ENCODE assay signal across 8 mouse cellular contexts in genomic region chr1:155086893-155087292, GRCm38 (mm10). TPM values are rescaled to one million over a fixed set of nuclear protein-coding genes. Genes with fewer than 3 reads are reported as not detected.
DNase-seq lines count a peak whose midpoint lies in the region.

No protein-coding gene starts in this region.

- intact Hi-C loops in left cerebral cortex, postnatal 14 days (cut with DNase I): no loop called here

- peak; percentile 48 to 77 for DNase-seq in frontal cortex, adult 2 months (ENCODE audit: extremely low spot score in 1 of 2, low spot score in 1 of 2)
- no peak for DNase-seq in frontal cortex, postnatal 10 days (ENCODE audit: low spot score in 2 of 2)
- peak; percentile 63 for DNase-seq in right cerebral cortex, postnatal 25 days
- no peak for DNase-seq in right cerebral cortex, postnatal 10 days (ENCODE audit: low spot score in 2 of 2)
- peak; percentile 42 to 55 for DNase-seq in left cerebral cortex, postnatal 14 days (ENCODE audit: low spot score in 2 of 2)
- DNase-seq in telencephalon, adult 2 months (ENCODE audit: low read depth, low spot score): peak; percentile 88
- DNase-seq in gastrocnemius, postnatal 25 days: no peak
- no peak for DNase-seq in layer of hippocampus, adult 11-12 months (ENCODE audit: low spot score)

RNA-seq across cellular contexts. Expression of gene Ier5, which starts 12.5 kb away (rescaled TPM):
- 33.2 and 37.6 TPM in 2 replicates for polyA plus RNA-seq in frontal cortex, adult 2 months (2012; rRNA removed)
- 10 to 100 TPM; 36.8 to 37.1 TPM for total RNA-seq in left cerebral cortex, postnatal 14 days (2021)
- total RNA-seq in gastrocnemius, postnatal 25 days (2021): 1 to 10 TPM; 5.5 to 7.5 TPM

RNA-seq across cellular contexts. Expression of gene Mr1, which starts 59.7 kb away (rescaled TPM):
- 5.2 and 6.3 TPM in 2 replicates for polyA plus RNA-seq in frontal cortex, adult 2 months (2012; rRNA removed)
- total RNA-seq in left cerebral cortex, postnatal 14 days (2021): 1 to 10 TPM; 2.0 to 2.3 TPM
- 10 to 100 TPM in 1 of 2 experiments, 1 to 10 TPM in 1; 7.3 to 10.6 TPM for total RNA-seq in gastrocnemius, postnatal 25 days (2021)

Comparison
In these comparisons a context has a peak if more than half of its experiments do, and no peak if none do; other contexts are left out.
1. DNase-seq: peak in frontal cortex, adult 2 months (2 of 2), right cerebral cortex, postnatal 25 days (single experiment), left cerebral cortex, postnatal 14 days (2 of 2) and telencephalon, adult 2 months (single experiment); none in frontal cortex, postnatal 10 days (0 of 2), right cerebral cortex, postnatal 10 days (0 of 2), gastrocnemius, postnatal 25 days (single experiment) and layer of hippocampus, adult 11-12 months (single experiment).
2. RNA of gene Ier5, which starts 12.5 kb away (total RNA-seq): 36.8 to 37.1 TPM in left cerebral cortex, postnatal 14 days; 5.5 to 7.5 TPM in gastrocnemius, postnatal 25 days; every median in the first group is over 4 times any median in the second.